Mouse (Mus musculus): Measurements from ENCODE around the gene Pfkm. TPM values are rescaled to one million over a fixed set of nuclear protein-coding genes. Genes with fewer than 3 reads are reported as not detected.

The Pfkm gene
- polyA plus RNA-seq, 1 experiment from 2014 or later, result 12.8 TPM

DNA sequence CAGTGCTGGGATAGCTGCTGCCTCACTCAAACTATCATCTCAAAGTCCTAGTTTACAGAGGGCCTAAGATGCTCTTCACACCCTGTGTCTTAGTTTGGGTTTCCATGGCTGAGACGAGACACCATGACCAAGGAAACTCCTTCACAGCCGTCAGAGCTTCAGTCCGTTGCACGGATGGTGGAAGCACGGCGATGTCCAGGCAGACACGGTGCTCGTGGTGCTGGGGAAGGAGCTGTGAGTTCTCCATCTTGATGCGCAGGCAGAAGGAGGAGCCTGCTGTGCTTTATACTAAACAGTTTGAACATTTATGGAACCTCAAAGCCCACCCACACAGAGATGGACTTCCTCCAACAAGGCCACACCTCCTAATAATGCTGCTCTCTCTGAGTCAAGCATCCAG, 44.5 kb downstream of the Pfkm start:
- no peak overlapping the region for H3K4me3 ChIP-seq (ENCODE audit: low read depth, low read length)
- H3K4me2 ChIP-seq (replicated peaks; ENCODE audit: low read depth, low read length), result no peak overlapping the region
- 93% methylated on average over 9 of the region's 9 CpGs for WGBS
- H3K9ac ChIP-seq (replicated peaks; ENCODE audit: low read depth), result no peak overlapping the region
- no peaks in the 10 kb centered on the region for H3K4me1 ChIP-seq (ENCODE audit: insufficient read depth, low read depth, low read length)
- no peak overlapping the region for H3K27ac ChIP-seq (ENCODE audit: low read length)
- peaks cover 28% of the 10 kb centered on the region; the same call in 1 of the 2 replicates for H3K36me3 ChIP-seq (ENCODE audit: insufficient read depth, low read length)
- DNase-seq (ENCODE audit: low spot score) (no peak), ATAC-seq (no peak)
- no peak for TF ChIP-seq CTCF (IDR thresholded peaks at IDR 0.05)
- no peaks in the 10 kb centered on the region for H3K9me3 ChIP-seq (ENCODE audit: low read length)
- H3K27me3 ChIP-seq (replicated peaks; ENCODE audit: insufficient read depth, low read length), result no peaks in the 10 kb centered on the region

DNA sequence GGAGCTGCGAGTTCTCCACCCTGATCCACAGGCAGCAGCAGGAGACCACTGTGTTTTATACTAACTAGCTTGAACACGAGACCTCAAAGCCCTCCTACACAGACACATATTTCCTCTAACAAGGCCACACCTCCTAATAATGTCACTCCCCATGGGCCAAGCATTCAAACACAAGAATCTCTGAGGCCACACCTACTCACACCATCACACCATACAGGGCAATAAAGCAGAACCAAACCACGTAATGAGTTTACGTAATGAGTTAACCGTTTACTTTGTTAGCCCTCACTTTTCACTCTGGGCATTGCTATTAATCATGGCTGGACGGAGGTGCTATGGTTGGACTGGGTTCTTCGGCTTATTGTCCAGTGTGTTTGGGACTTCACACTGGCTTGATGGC, 47.4 kb downstream of the Pfkm start:
- no peak overlapping the region for H3K4me2 ChIP-seq (replicated peaks; ENCODE audit: low read depth, low read length)
- WGBS, result 64% methylated on average over 7 of the region's 7 CpGs
- H3K27ac ChIP-seq (ENCODE audit: low read length), result no peak overlapping the region
- H3K27me3 ChIP-seq (replicated peaks; ENCODE audit: insufficient read depth, low read length), result no peaks in the 10 kb centered on the region
- peaks cover 5% of the 10 kb centered on the region; the same call in 1 of the 2 replicates for H3K4me1 ChIP-seq (ENCODE audit: insufficient read depth, low read depth, low read length)
- ATAC-seq (no peak), DNase-seq (ENCODE audit: low spot score) (peak; percentile 16)
- TF ChIP-seq CTCF (IDR thresholded peaks at IDR 0.05), result no peak
- no peak for TF ChIP-seq EP300 (IDR thresholded peaks at IDR 0.05)
- H3K36me3 ChIP-seq (ENCODE audit: insufficient read depth, low read length), result peaks cover 27% of the 10 kb centered on the region; the same call in 1 of the 2 replicates
- H3K4me3 ChIP-seq (ENCODE audit: low read depth, low read length), result no peak overlapping the region
- H3K9ac ChIP-seq (replicated peaks; ENCODE audit: low read depth), result no peak overlapping the region
- H3K9me3 ChIP-seq (ENCODE audit: low read length), result no peaks in the 10 kb centered on the region

DNA sequence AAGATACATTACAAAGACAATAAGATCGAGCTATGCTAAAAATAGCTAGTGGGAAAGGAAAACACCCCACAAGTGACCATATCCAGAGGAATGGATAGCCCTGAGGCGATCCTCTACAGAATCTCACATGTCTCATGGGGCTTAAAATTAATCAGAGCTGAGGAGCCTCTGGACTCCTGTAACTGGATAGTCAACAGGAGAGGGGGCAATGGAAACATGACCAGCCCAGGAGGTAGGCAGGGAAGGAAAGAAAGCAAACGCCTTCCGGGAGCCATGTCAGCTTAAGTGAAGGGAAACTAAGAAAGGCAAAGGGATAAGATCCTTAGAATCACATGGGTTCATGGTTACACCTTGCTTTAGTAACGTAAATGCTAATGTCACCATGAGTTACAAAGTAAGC, 48.4 kb downstream of the Pfkm start:
- 93% methylated on average over 5 of the region's 5 CpGs for WGBS
- no peak overlapping the region for H3K27ac ChIP-seq (ENCODE audit: low read length)
- no peak overlapping the region for H3K9ac ChIP-seq (replicated peaks; ENCODE audit: low read depth)
- no peak overlapping the region for H3K4me2 ChIP-seq (replicated peaks; ENCODE audit: low read depth, low read length)
- peaks cover 7% of the 10 kb centered on the region; the same call in 1 of the 2 replicates for H3K4me1 ChIP-seq (ENCODE audit: insufficient read depth, low read depth, low read length)
- H3K27me3 ChIP-seq (replicated peaks; ENCODE audit: insufficient read depth, low read length), result no peaks in the 10 kb centered on the region
- ATAC-seq (no peak), DNase-seq (ENCODE audit: low spot score) (no peak)
- no peak overlapping the region for H3K4me3 ChIP-seq (ENCODE audit: low read depth, low read length)
- TF ChIP-seq EP300 (IDR thresholded peaks at IDR 0.05) (no peak), CTCF (IDR thresholded peaks at IDR 0.05) (no peak)
- peaks cover 22% of the 10 kb centered on the region; the same call in 1 of the 2 replicates for H3K36me3 ChIP-seq (ENCODE audit: insufficient read depth, low read length)
- H3K9me3 ChIP-seq (ENCODE audit: low read length), result no peaks in the 10 kb centered on the region

DNA sequence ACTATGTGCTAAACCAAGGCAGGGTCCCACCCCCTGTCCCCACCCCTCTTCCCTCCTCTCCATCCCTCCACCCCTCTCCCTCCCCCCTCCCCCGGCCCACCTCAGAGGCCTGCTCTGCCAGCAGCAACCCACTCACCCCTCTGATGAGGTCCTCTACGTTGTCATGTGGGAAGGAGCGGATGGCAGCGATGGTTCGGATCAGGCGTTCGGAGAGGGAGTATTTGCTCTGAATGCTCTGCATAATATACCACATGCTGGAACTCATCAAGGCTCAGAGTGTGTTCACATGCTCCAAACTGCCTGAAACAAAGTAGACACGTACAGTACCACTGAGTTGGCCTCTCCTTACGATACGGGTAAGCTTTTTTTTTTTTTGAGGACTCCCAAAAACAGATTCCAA, 50.1 kb downstream of the Pfkm start:
- ATAC-seq (no peak), DNase-seq (ENCODE audit: low spot score) (no peak)
- Histone ChIP-seq H3K36me3 (ENCODE audit: insufficient read depth, low read length) (peaks cover 18% of the 10 kb centered on the region; the same call in 1 of the 2 replicates), H3K9ac (replicated peaks; ENCODE audit: low read depth) (no peak overlapping the region), H3K9me3 (ENCODE audit: low read length) (no peaks in the 10 kb centered on the region), H3K4me1 (ENCODE audit: insufficient read depth, low read depth, low read length) (peaks cover 7% of the 10 kb centered on the region; the same call in 1 of the 2 replicates), H3K4me2 (replicated peaks; ENCODE audit: low read depth, low read length) (no peak overlapping the region), H3K4me3 (ENCODE audit: low read depth, low read length) (no peak overlapping the region), H3K27me3 (replicated peaks; ENCODE audit: insufficient read depth, low read length) (no peaks in the 10 kb centered on the region), H3K27ac (ENCODE audit: low read length) (no peak overlapping the region)
- no peak for TF ChIP-seq EP300 (IDR thresholded peaks at IDR 0.05)
- no peak for TF ChIP-seq CTCF (IDR thresholded peaks at IDR 0.05)
- 86% methylated on average over 9 of the region's 10 CpGs for WGBS

DNA sequence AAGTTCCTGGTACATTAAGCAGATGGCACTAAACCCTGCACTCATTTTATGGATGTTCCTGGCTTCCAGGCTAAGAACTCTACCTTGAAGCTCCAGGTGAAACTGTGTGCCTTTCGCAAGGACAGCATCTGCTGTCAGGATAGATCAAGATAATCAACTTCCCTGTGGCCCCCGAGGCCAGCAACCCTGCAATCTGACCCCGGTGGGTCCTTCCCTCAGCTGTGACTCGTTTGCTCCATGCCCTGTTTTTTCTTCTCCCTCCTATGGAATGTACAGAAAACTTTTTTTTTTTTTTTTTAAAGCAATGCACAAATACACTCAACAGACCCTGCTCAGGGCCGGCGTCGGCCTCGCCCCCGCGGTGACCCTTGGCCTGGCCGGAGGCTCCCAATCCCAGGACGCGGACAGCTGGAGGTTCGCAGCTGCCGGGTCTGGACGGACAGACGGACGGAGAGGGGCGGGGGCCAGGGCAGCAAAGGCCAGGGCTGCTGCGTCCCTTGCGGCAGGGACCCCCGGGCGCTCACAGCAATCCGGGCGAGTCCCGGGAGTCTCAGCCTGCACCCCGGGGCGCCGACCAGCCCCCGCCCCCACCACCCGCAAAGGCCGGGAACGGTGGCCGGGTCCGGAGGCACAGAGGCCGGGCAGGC, 52.6 kb downstream of the Pfkm start:
- peak; percentile 57 for ATAC-seq
- H3K4me1 ChIP-seq (ENCODE audit: insufficient read depth, low read depth, low read length), result peaks cover 7% of the 10 kb centered on the region; the same call in 1 of the 2 replicates
- H3K9me3 ChIP-seq (ENCODE audit: low read length), result no peaks in the 10 kb centered on the region
- H3K4me2 ChIP-seq (replicated peaks; ENCODE audit: low read depth, low read length), result peak overlapping the region; percentile 88
- under 1% methylated on average over 21 of the region's 36 CpGs for WGBS
- peaks cover 13% of the 10 kb centered on the region; the same call in 1 of the 2 replicates for H3K36me3 ChIP-seq (ENCODE audit: insufficient read depth, low read length)
- DNase-seq (ENCODE audit: low spot score), result peak; percentile 44
- H3K27ac ChIP-seq (ENCODE audit: low read length), result peak overlapping the region; percentile 85
- H3K4me3 ChIP-seq (ENCODE audit: low read depth, low read length), result peak overlapping the region; percentile 94
- H3K9ac ChIP-seq (replicated peaks; ENCODE audit: low read depth), result peak overlapping the region; percentile 91
- TF ChIP-seq CTCF (IDR thresholded peaks at IDR 0.05), result no peak
- no peaks in the 10 kb centered on the region for H3K27me3 ChIP-seq (replicated peaks; ENCODE audit: insufficient read depth, low read length)

DNA sequence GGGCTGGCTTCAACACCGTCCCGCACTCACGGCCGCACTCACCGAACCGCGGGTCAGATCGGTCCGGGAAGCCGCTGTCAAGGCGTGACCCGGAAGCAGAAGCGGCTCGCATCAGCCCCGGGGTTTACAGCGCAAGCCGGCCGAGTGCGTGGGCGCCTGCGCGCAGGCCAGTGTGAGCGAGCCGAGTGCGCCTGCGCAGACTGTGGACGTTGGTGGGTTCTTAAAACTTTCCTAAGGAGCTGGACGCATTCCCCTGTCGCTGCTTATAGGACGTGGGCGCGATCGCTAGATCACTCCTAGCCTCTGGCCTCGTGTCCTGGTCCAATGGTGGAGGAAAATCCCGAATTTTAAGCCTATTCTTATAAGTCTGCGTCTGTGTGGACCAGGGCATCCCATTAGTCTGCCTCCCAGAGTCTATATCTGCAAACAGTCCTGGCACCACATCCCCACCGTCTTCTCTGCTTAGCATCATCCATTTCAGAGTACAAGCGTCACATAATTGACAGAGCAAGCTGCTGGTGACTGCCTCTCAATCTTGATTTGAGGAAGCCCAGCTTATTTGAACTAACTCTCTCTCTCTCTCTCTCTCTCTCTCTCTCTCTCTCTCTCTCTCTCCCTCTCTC, 53.3 kb downstream of the Pfkm start:
- Histone ChIP-seq H3K4me3 (ENCODE audit: low read depth, low read length) (peak overlapping the region; percentile 94), H3K9ac (replicated peaks; ENCODE audit: low read depth) (peak overlapping the region; percentile 91), H3K9me3 (ENCODE audit: low read length) (no peaks in the 10 kb centered on the region), H3K36me3 (ENCODE audit: insufficient read depth, low read length) (peaks cover 10% of the 10 kb centered on the region; the same call in 1 of the 2 replicates), H3K4me1 (ENCODE audit: insufficient read depth, low read depth, low read length) (peaks cover 7% of the 10 kb centered on the region; the same call in 1 of the 2 replicates), H3K27ac (ENCODE audit: low read length) (peak overlapping the region; percentile 85), H3K27me3 (replicated peaks; ENCODE audit: insufficient read depth, low read length) (no peaks in the 10 kb centered on the region), H3K4me2 (replicated peaks; ENCODE audit: low read depth, low read length) (peak overlapping the region; percentile 88)
- TF ChIP-seq CTCF (IDR thresholded peaks at IDR 0.05) (no peak), EP300 (IDR thresholded peaks at IDR 0.05) (no peak)
- under 1% methylated on average over 36 of the region's 38 CpGs for WGBS
- DNase-seq (ENCODE audit: low spot score) (peak; percentile 98), ATAC-seq (peak; percentile 99)
